Mouse (Mus musculus) spleen, adult 2 months (tissue): ENCODE results near the gene Pfdn4.

Source experiments
- CTCF ChIP-seq: fragments of 200-500 bp; IDR thresholded peaks from 2 replicates; pipeline ENCODE4 v1.5.1; 2011; ENCODE audit warnings: mild to moderate bottlenecking, inconsistent platforms; ENCODE audit not compliant: insufficient read depth, insufficient read length, insufficient replicate concordance; ENCODE audit errors: extremely low read depth
- POLR2A ChIP-seq: fragments of 200-500 bp; IDR thresholded peaks from 2 replicates; pipeline ENCODE4 v1.6.1; 2011; ENCODE audit warnings: low read depth, low read length, inconsistent platforms

GRCm38 (mm10) chr2:170468009-170468408 is 28.2 kb upstream of the Pfdn4 start:
- TF ChIP-seq CTCF (no peak; the same call in 1 of the 2 replicates), POLR2A (no peak)
